8 mouse cellular contexts compared by ENCODE assay signal in genomic region chr8:84663483-84664327, GRCm38 (mm10). TPM values are rescaled to one million over a fixed set of nuclear protein-coding genes. Genes with fewer than 3 reads are reported as not detected.
DNase-seq lines count a peak whose midpoint lies in the region.

No protein-coding gene starts in this region.

- H3K36me3 ChIP-seq in hindbrain, embryonic 10.5 days = peaks cover 14% of the 10 kb centered on the region

- DNase-seq in MEL-GATA-1-ER (ENCODE audit: extremely low read depth, low read depth) = peak; percentile 95
- peak; percentile 97 for DNase-seq in cerebellum, adult 8-10 months
- DNase-seq in forelimb bud, embryonic 11.5 days (ENCODE audit: low read depth, low spot score) = peak; percentile 98
- peak; percentile 97 for DNase-seq in hindbrain, embryonic 10.5 days (ENCODE audit: low spot score)
- DNase-seq in layer of hippocampus, postnatal 10 days (ENCODE audit: low spot score in 2 of 2) = peak; percentile 97 to 98
- DNase-seq in lung, postnatal 10 days = peak; percentile 99
- DNase-seq in ovary, postnatal 36 days (ENCODE audit: low spot score) = peak; percentile 96
- peak; percentile 95 for DNase-seq in thymus, postnatal 25 days

- no peaks in the 10 kb centered on the region for H3K9me3 ChIP-seq in hindbrain, embryonic 10.5 days

- H3K27ac ChIP-seq in hindbrain, embryonic 10.5 days = peak overlapping the region; percentile 95

- peaks cover 63% of the 10 kb centered on the region for H3K4me1 ChIP-seq in hindbrain, embryonic 10.5 days (replicated peaks)

- no peaks in the 10 kb centered on the region for H3K27me3 ChIP-seq in hindbrain, embryonic 10.5 days (ENCODE audit: insufficient read depth, poor library complexity, severe bottlenecking)

- WGBS in hindbrain, embryonic 10.5 days = 3% methylated on average over 43 of the region's 43 CpGs

- H3K4me3 ChIP-seq in hindbrain, embryonic 10.5 days = peak overlapping the region; percentile 97

RNA-seq across cellular contexts. Expression of gene Ier2, which starts 1.1 kb away (rescaled TPM):
- polyA plus RNA-seq in hindbrain, embryonic 10.5 days (2016; fragmentation: Nextera tagmentation; extraction: Ambion mirVana) = 89.9 and 94.7 TPM in 2 replicates
- total RNA-seq in layer of hippocampus, postnatal 10 days (2021) = 10 to 100 TPM; 10.8 to 12.7 TPM

RNA-seq across cellular contexts. Expression of gene Trmt1, which starts 22.4 kb away (rescaled TPM):
- polyA plus RNA-seq in hindbrain, embryonic 10.5 days (2016; fragmentation: Nextera tagmentation; extraction: Ambion mirVana) = 57.8 and 65.9 TPM in 2 replicates
- 100 to 1,000 TPM in 1 of 2 experiments, 10 to 100 TPM in 1; 99.8 to 105 TPM for total RNA-seq in layer of hippocampus, postnatal 10 days (2021)

RNA-seq across cellular contexts. Expression of gene Nacc1, which starts 24.0 kb away (rescaled TPM):
- polyA plus RNA-seq in hindbrain, embryonic 10.5 days (2016; fragmentation: Nextera tagmentation; extraction: Ambion mirVana) = 25.2 and 28.9 TPM in 2 replicates
- total RNA-seq in layer of hippocampus, postnatal 10 days (2021) = 10 to 100 TPM; 73.7 to 75.3 TPM

RNA-seq across cellular contexts. Expression of gene Lyl1, which starts 37.6 kb away (rescaled TPM):
- 5.6 and 6.5 TPM in 2 replicates for polyA plus RNA-seq in hindbrain, embryonic 10.5 days (2016; fragmentation: Nextera tagmentation; extraction: Ambion mirVana)
- 1 to 10 TPM; 4.0 to 5.4 TPM for total RNA-seq in layer of hippocampus, postnatal 10 days (2021)

RNA-seq across cellular contexts. Expression of gene G430095P16Rik, which starts 59.1 kb away (rescaled TPM):
- 0.54 and 1.9 TPM in 2 replicates for polyA plus RNA-seq in hindbrain, embryonic 10.5 days (2016; fragmentation: Nextera tagmentation; extraction: Ambion mirVana)
- total RNA-seq in layer of hippocampus, postnatal 10 days (2021) = not detected

Comparison
In these comparisons a context has a peak if more than half of its experiments do, and no peak if none do; other contexts are left out.
1. Peak in every context shown above with its lines: DNase-seq, H3K4me3 ChIP-seq and H3K27ac ChIP-seq.